Mouse (Mus musculus): ENCODE measurements around the gene Rfx2. TPM values are rescaled to one million over a fixed set of nuclear protein-coding genes. Genes with fewer than 3 reads are reported as not detected.

The Rfx2 gene
- polyA plus RNA-seq, 1 experiment from 2014 or later, result 4.8 TPM

DNA sequence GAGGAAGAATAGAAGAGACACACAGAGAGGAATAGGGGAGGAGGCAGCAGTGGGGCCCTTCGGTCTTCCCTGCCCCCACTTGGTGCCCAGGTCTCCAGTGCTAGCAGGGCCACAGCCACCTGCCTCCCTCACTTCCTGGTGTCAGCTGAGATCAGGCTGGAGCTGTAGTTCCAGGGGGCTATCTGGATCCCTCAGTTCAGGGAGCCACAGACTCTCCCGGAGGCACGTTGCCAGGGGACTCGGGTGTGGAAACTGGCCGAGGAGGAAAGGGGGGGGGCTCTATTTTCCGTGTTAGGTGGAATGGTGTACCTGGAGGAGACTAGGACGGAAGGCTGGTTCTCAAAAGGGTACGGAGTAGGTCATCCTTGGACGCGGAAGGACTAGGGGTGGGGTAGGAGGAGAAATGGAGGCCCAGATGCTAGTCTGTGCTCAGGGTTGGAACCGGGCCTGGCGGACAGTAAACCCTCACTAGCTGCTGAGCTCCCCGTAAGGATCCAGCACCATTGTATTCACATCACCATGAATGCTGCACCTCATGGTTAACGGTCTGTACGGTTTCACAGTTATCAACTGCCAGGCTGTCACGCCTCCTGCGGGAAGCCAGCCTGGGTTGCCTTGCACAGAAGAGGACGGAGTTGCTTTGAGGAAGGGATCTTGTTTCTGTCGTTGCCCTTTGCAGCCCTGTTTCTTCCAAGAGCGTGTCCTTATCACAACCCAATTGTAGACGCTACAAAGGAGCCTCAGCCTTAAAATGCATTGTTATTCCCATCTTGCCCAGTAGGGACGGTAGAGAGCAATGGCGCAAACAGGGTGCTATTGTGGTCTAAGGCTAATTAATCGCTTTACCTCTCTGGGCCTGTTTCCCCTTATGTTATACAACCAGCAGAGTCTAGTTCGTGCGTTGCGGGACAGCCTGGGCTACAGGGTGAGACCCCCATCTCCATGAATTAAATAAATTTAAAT lies 67.8 kb downstream of the Rfx2 start:
- peaks cover 19% of the 10 kb centered on the region for H3K36me3 ChIP-seq (ENCODE audit: insufficient read depth)
- no peak overlapping the region for H3K27ac ChIP-seq (ENCODE audit: low read depth)
- H3K4me1 ChIP-seq (ENCODE audit: insufficient read depth), result peaks cover 7% of the 10 kb centered on the region; the same call in 1 of the 2 replicates
- DNase-seq (peak; percentile 83), ATAC-seq (ENCODE audit: insufficient read depth) (no peak)
- peak; percentile 99 for TF ChIP-seq CTCF (IDR thresholded peaks at IDR 0.05; ENCODE audit: low read depth)
- H3K9me3 ChIP-seq (ENCODE audit: low read depth, low read length), result no peaks in the 10 kb centered on the region
- H3K4me3 ChIP-seq (ENCODE audit: low read depth, low read length), result no peak overlapping the region
- 48% methylated on average over 27 of the region's 27 CpGs for WGBS
- H3K9ac ChIP-seq, result no peak overlapping the region
- H3K4me2 ChIP-seq, result peak overlapping the region; percentile 81
- no peaks in the 10 kb centered on the region for H3K27me3 ChIP-seq (ENCODE audit: insufficient read depth, low read length)

DNA sequence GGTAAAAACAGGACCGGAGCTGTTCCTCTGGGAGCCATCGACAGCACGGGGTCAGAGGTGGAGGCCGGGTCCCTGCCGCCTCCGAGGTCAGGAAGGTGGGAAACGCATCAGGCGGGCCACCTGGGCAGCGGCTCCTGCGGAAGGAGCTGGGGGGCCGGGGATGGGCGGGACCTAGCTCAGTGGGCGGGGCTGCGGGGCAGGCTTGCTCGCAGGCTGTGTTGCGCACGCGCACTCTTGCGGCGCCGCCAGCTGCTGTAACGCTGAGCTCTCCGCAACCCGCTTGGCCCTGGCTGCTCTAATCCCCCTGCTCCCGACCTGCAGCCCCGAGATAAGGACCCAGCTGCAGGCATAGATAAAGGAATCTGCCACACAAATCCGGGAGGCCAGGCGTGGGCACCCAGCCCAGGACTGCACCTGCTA lies 68.8 kb downstream of the Rfx2 start:
- Histone ChIP-seq H3K4me2 (peak overlapping the region; percentile 81), H3K36me3 (ENCODE audit: insufficient read depth) (peaks cover 8% of the 10 kb centered on the region; the same call in 1 of the 2 replicates), H3K27me3 (ENCODE audit: insufficient read depth, low read length) (peaks cover 8% of the 10 kb centered on the region), H3K4me3 (ENCODE audit: low read depth, low read length) (peak overlapping the region; percentile 45), H3K9me3 (ENCODE audit: low read depth, low read length) (no peaks in the 10 kb centered on the region), H3K27ac (ENCODE audit: low read depth) (peak overlapping the region; percentile 79), H3K4me1 (ENCODE audit: insufficient read depth) (peaks cover 7% of the 10 kb centered on the region; the same call in 1 of the 2 replicates), H3K9ac (peak overlapping the region; percentile 59)
- WGBS, result under 1% methylated on average over 26 of the region's 28 CpGs
- no peak for TF ChIP-seq CTCF (IDR thresholded peaks at IDR 0.05; ENCODE audit: low read depth)
- ATAC-seq (ENCODE audit: insufficient read depth) (peak; percentile 22), DNase-seq (peak; percentile 96)

- Histone ChIP-seq H3K27ac (ENCODE audit: low read depth) (no peak overlapping the region), H3K4me1 (ENCODE audit: insufficient read depth) (peaks cover 7% of the 10 kb centered on the region; the same call in 1 of the 2 replicates)
- no peak for ATAC-seq (ENCODE audit: insufficient read depth)
Measured at GRCm38 (mm10) chr17:56761077-56761476, 69.7 kb downstream of the Rfx2 start.

DNA sequence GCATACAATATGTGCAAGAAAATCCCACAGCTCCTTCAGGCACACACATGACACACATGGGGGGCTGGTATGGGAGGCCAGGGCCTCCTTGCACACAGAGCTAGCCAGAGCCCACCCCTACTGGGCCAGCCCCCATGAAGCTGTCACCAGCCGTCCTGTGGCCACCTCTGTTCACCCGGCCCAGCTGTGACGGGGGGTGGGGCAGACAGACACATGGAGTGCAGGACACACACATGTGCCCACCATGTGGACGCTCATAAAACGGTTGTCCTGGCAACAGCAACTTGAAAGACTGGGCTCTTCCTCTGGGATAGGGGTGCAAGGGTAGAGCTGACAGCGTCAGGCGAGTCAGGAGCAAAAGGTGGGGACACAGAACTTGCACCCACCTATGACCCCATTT lies 71.6 kb downstream of the Rfx2 start:
- H3K9ac ChIP-seq, result no peak overlapping the region
- no peak overlapping the region for H3K27ac ChIP-seq (ENCODE audit: low read depth)
- H3K9me3 ChIP-seq (ENCODE audit: low read depth, low read length), result no peaks in the 10 kb centered on the region
- ATAC-seq (ENCODE audit: insufficient read depth) (no peak), DNase-seq (no peak)
- H3K4me1 ChIP-seq (ENCODE audit: insufficient read depth), result peaks cover 4% of the 10 kb centered on the region; the same call in 1 of the 2 replicates
- peaks cover 36% of the 10 kb centered on the region for H3K27me3 ChIP-seq (ENCODE audit: insufficient read depth, low read length)
- no peak overlapping the region for H3K4me3 ChIP-seq (ENCODE audit: low read depth, low read length)
- H3K36me3 ChIP-seq (ENCODE audit: insufficient read depth), result no peaks in the 10 kb centered on the region
- no peak for TF ChIP-seq CTCF (IDR thresholded peaks at IDR 0.05; ENCODE audit: low read depth)
- H3K4me2 ChIP-seq, result no peak overlapping the region
- 35% methylated on average over 7 of the region's 7 CpGs for WGBS

More at GRCm38 (mm10) chr17:56761077-56761476, 69.7 kb downstream of the Rfx2 start:
- TF ChIP-seq CTCF (IDR thresholded peaks at IDR 0.05; ENCODE audit: low read depth), result no peak
- H3K36me3 ChIP-seq (ENCODE audit: insufficient read depth), result no peaks in the 10 kb centered on the region
- no peak overlapping the region for H3K9ac ChIP-seq
- peak overlapping the region; percentile 81; the same call in 1 of the 2 replicates for H3K4me2 ChIP-seq
- H3K9me3 ChIP-seq (ENCODE audit: low read depth, low read length), result no peaks in the 10 kb centered on the region
- WGBS, result 71% methylated on average over 3 of the region's 3 CpGs
- H3K27me3 ChIP-seq (ENCODE audit: insufficient read depth, low read length), result peaks cover 17% of the 10 kb centered on the region
- H3K4me3 ChIP-seq (ENCODE audit: low read depth, low read length), result no peak overlapping the region
- no peak for DNase-seq

- Histone ChIP-seq H3K4me1 (ENCODE audit: insufficient read depth) (peaks cover 4% of the 10 kb centered on the region; the same call in 1 of the 2 replicates), H3K36me3 (ENCODE audit: insufficient read depth) (no peaks in the 10 kb centered on the region), H3K4me3 (ENCODE audit: low read depth, low read length) (no peak overlapping the region), H3K4me2 (peak overlapping the region; percentile 99), H3K27ac (ENCODE audit: low read depth) (no peak overlapping the region), H3K9ac (no peak overlapping the region), H3K9me3 (ENCODE audit: low read depth, low read length) (no peaks in the 10 kb centered on the region), H3K27me3 (ENCODE audit: insufficient read depth, low read length) (peaks cover 47% of the 10 kb centered on the region)
- 6% methylated on average over 12 of the region's 12 CpGs for whole genome bisulfite sequencing
- peak; percentile 62 for TF ChIP-seq CTCF (IDR thresholded peaks at IDR 0.05; ENCODE audit: low read depth)
- ATAC-seq (ENCODE audit: insufficient read depth) (no peak), DNase-seq (peak; percentile 65)
Measured at GRCm38 (mm10) chr17:56758132-56758531, 72.7 kb downstream of the Rfx2 start.

- Histone ChIP-seq H3K36me3 (ENCODE audit: insufficient read depth) (no peaks in the 10 kb centered on the region), H3K4me3 (ENCODE audit: low read depth, low read length) (peak within 1 kb of the TSS; percentile 56), H3K9me3 (ENCODE audit: low read depth, low read length) (no peaks in the 10 kb centered on the region), H3K4me1 (ENCODE audit: insufficient read depth) (peaks cover 4% of the 10 kb centered on the region; the same call in 1 of the 2 replicates), H3K4me2 (peak within 1 kb of the TSS; percentile 99), H3K9ac (peak within 1 kb of the TSS; percentile 55), H3K27ac (ENCODE audit: low read depth) (no peak within 1 kb of the TSS), H3K27me3 (ENCODE audit: insufficient read depth, low read length) (peaks cover 53% of the 10 kb centered on the region)
- under 1% methylated on average over 48 of the region's 48 CpGs for WGBS
- TF ChIP-seq CTCF (IDR thresholded peaks at IDR 0.05; ENCODE audit: low read depth), result no peak
- ATAC-seq (ENCODE audit: insufficient read depth), result peak; percentile 68
- DNase-seq, result peak; percentile 93
Measured at GRCm38 (mm10) chr17:56757416-56758123, 73.2 kb downstream of the Rfx2 start, which contains the start of gene Nrtn. TSS of gene Nrtn (minus strand) at chr17:56757530.

All from lung, embryonic 14.5 days (tissue).